Mouse (Mus musculus) spleen, adult 2 months (tissue): ENCODE results near the gene Pdzd7. TPM values are rescaled to one million over a fixed set of nuclear protein-coding genes. Genes with fewer than 3 reads are reported as not detected.

ENCODE experiments used
- DNase-seq, 2 experiments: peaks; one replicate each; pipeline versions ENCODE4 v3.0.0 to v3.0.0-alpha.2; 2012 to 2021; ENCODE audit warnings: low spot score in 2 of 2, low read depth in 1 of 2
- H3K27ac ChIP-seq: fragments of 200-500 bp; 2 replicates; pipeline ENCODE4 v1.5.1; 2012; ENCODE audit warnings: low read length, inconsistent platforms; ENCODE audit not compliant: insufficient read depth
- H3K27me3 ChIP-seq: fragments of 200-500 bp; 2 replicates; pipeline ENCODE4 v1.6.1; 2012; ENCODE audit warnings: mild to moderate bottlenecking, moderate library complexity, low read length, inconsistent platforms; ENCODE audit not compliant: control insufficient read depth, insufficient read depth
- H3K36me3 ChIP-seq: fragments of 200-500 bp; 2 replicates; pipeline ENCODE4 v1.6.1; 2012; ENCODE audit warnings: mild to moderate bottlenecking, low read length, inconsistent platforms; ENCODE audit not compliant: control insufficient read depth, insufficient read depth
- H3K4me1 ChIP-seq: fragments of 200-500 bp; 2 replicates; pipeline ENCODE4 v1.6.1; 2011; ENCODE audit warnings: inconsistent platforms; ENCODE audit not compliant: control insufficient read depth, insufficient read depth, insufficient read length
- H3K4me3 ChIP-seq: fragments of 200-500 bp; 2 replicates; pipeline ENCODE4 v1.5.1; 2011; ENCODE audit warnings: mild to moderate bottlenecking, inconsistent platforms; ENCODE audit not compliant: insufficient read depth, insufficient read length; ENCODE audit errors: extremely low read depth
- CTCF ChIP-seq: fragments of 200-500 bp; IDR thresholded peaks from 2 replicates; pipeline ENCODE4 v1.5.1; 2011; ENCODE audit warnings: mild to moderate bottlenecking, inconsistent platforms; ENCODE audit not compliant: insufficient read depth, insufficient read length, insufficient replicate concordance; ENCODE audit errors: extremely low read depth
- POLR2A ChIP-seq: fragments of 200-500 bp; IDR thresholded peaks from 2 replicates; pipeline ENCODE4 v1.6.1; 2011; ENCODE audit warnings: low read depth, low read length, inconsistent platforms
- WGBS: fragments of 180-500 bp; shearing (Covaris S2); methylation state at CpG from one replicate; pipeline ENCODE4 v1.1.7; 2018; 5-methylcytosine and 5-hydroxymethylcytosine counted together
- polyA plus RNA-seq: library from polyadenylated mRNA; depleted of rRNA; stranded (reverse); fragments of >200 nt; gene quantifications from 2 replicates; pipeline ENCODE4 v1.2.3, GENCODE M21; 2012

Gene Pdzd7
- polyA plus RNA-seq, 1 experiment = 0.04 TPM

- peaks cover 6% of the 10 kb centered on the region; the same call in 1 of the 2 replicates for H3K4me1 ChIP-seq
- DNase-seq = no peak
- 89% methylated on average over 7 of the region's 7 CpGs for WGBS
- H3K27me3 ChIP-seq = no peaks in the 10 kb centered on the region
- peaks cover 1% of the 10 kb centered on the region for H3K36me3 ChIP-seq
- H3K4me3 ChIP-seq = no peak overlapping the region
- H3K27ac ChIP-seq = no peak overlapping the region
- TF ChIP-seq CTCF (no peak), POLR2A (no peak)
These were observed 41.6 kb downstream of the Pdzd7 start for GRCm38 (mm10) chr19:45003740-45004516.

GRCm38 (mm10) chr19:45002301-45002700 is 43.2 kb downstream of the Pdzd7 start:
- peaks cover 4% of the 10 kb centered on the region; the same call in 1 of the 2 replicates for H3K4me1 ChIP-seq
- H3K36me3 ChIP-seq = peaks cover 1% of the 10 kb centered on the region
- 67% methylated on average over 3 of the region's 3 CpGs for WGBS
- H3K27me3 ChIP-seq = no peaks in the 10 kb centered on the region
- H3K27ac ChIP-seq = no peak overlapping the region
- H3K4me3 ChIP-seq = no peak overlapping the region
- DNase-seq = no peak
- TF ChIP-seq CTCF (no peak), POLR2A (no peak)

GRCm38 (mm10) chr19:44999647-45000046 is 45.9 kb downstream of the Pdzd7 start:
- no peaks in the 10 kb centered on the region for H3K4me1 ChIP-seq
- H3K27ac ChIP-seq = no peak overlapping the region
- peaks cover 1% of the 10 kb centered on the region for H3K36me3 ChIP-seq
- H3K27me3 ChIP-seq = no peaks in the 10 kb centered on the region
- no peak for TF ChIP-seq POLR2A
- TF ChIP-seq CTCF = no peak
- no peak overlapping the region for H3K4me3 ChIP-seq
- DNase-seq = no peak
- WGBS = 89% methylated on average over 8 of the region's 8 CpGs

- Histone ChIP-seq H3K27me3 (no peaks in the 10 kb centered on the region), H3K4me1 (no peaks in the 10 kb centered on the region), H3K36me3 (peaks cover 1% of the 10 kb centered on the region; the same call in 1 of the 2 replicates), H3K4me3 (no peak overlapping the region), H3K27ac (no peak overlapping the region)
- no peak for TF ChIP-seq POLR2A
- no peak for TF ChIP-seq CTCF
- no peak for DNase-seq
- WGBS = 92% methylated on average over 11 of the region's 11 CpGs
These were observed 47.7 kb downstream of the Pdzd7 start for GRCm38 (mm10) chr19:44997786-44998185.

GRCm38 (mm10) chr19:44992712-44993111 is 52.8 kb downstream of the Pdzd7 start:
- DNase-seq = no peak
- Histone ChIP-seq H3K4me1 (peaks cover 7% of the 10 kb centered on the region), H3K27me3 (peaks cover 12% of the 10 kb centered on the region), H3K27ac (no peak overlapping the region), H3K36me3 (no peaks in the 10 kb centered on the region), H3K4me3 (no peak overlapping the region)
- no peak for TF ChIP-seq POLR2A
- no peak for TF ChIP-seq CTCF
- WGBS = 59% methylated on average over 7 of the region's 7 CpGs

GRCm38 (mm10) chr19:44992246-44992645 is 53.3 kb downstream of the Pdzd7 start:
- no peak for TF ChIP-seq CTCF
- Histone ChIP-seq H3K4me3 (no peak overlapping the region), H3K4me1 (peaks cover 7% of the 10 kb centered on the region), H3K36me3 (no peaks in the 10 kb centered on the region), H3K27ac (no peak overlapping the region), H3K27me3 (peaks cover 12% of the 10 kb centered on the region)
- no peak for DNase-seq
- WGBS = 32% methylated on average over 7 of the region's 7 CpGs

- H3K4me3 ChIP-seq = no peak overlapping the region
- no peak for DNase-seq
- H3K4me1 ChIP-seq = peaks cover 7% of the 10 kb centered on the region
- TF ChIP-seq POLR2A (no peak), CTCF (no peak)
- 86% methylated on average over 8 of the region's 8 CpGs for WGBS
- H3K36me3 ChIP-seq = no peaks in the 10 kb centered on the region
- peaks cover 12% of the 10 kb centered on the region for H3K27me3 ChIP-seq
- H3K27ac ChIP-seq = no peak overlapping the region
These were observed 54.5 kb downstream of the Pdzd7 start for GRCm38 (mm10) chr19:44991031-44991430.
